Mouse (Mus musculus) liver (tissue): ENCODE data around the gene Cd70.

ENCODE experiments used
- DNase-seq: peaks from one replicate; pipeline ENCODE4 v3.0.0-alpha.2; 2020; ENCODE audit warnings: mixed read lengths

Gene Cd70

DNA sequence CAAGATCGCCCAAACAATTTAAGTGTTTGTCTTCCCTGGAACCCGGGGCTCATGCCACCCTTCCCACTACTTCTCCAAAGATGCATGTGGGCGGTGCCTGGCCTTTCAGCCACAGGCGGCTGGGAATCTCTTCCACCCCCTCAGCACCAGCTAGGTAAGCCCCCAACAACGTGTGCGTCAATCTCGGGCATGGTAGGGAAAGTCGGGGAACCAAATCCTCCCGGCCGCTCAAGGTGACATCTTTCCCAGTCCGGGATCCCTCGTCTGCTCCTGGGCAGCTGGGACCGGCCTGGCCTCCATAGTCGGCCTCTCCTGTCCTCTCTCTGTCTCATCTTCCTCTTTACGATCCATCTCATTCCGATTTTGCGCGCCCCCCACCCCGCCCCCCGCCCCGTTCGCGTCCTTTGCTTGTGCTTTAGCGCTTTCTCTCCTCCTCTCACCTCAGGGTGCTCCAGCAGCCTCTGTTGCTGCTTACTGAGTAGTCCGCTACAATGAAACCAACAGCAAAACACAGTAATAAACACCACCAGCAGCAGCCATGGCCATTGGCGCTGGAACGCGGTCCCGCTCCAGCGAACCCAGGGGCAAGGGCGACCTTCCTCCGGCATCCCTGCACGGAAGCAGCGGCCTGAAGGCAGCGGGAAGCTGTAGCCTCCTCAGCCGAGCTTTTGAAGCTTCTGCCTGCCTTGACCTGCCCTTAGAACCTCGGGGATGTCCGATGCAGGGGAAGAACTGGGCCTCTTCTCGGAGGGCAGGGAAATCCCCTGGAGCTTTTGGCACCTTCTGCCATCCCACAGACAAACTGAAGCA lies at the start of gene Cd70:
Gene Cd70 (minus strand): TSS at position 784 of the 810 bp plus-strand sequence.
- no peak for DNase-seq

DNA sequence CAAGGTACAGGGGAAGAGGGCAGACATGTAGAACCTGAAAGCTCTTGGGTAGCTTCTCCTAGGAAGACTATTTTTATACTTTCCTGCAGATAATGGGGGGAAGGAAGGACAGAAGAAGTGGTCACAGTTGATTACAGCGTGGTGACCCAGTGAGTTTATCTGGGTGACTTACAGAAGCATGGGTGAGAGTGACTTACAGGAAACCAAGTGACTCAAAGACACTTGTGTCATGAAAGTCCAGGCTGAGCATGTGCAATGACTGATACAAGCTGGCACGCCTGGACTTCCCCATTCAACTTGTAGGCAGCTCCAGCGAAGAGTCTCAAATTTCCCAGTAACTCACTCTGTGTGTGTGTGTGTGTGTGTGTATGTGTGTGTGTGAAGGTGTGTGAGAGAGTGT lies 48.7 kb upstream of the Cd70 start:
- DNase-seq = no peak

DNA sequence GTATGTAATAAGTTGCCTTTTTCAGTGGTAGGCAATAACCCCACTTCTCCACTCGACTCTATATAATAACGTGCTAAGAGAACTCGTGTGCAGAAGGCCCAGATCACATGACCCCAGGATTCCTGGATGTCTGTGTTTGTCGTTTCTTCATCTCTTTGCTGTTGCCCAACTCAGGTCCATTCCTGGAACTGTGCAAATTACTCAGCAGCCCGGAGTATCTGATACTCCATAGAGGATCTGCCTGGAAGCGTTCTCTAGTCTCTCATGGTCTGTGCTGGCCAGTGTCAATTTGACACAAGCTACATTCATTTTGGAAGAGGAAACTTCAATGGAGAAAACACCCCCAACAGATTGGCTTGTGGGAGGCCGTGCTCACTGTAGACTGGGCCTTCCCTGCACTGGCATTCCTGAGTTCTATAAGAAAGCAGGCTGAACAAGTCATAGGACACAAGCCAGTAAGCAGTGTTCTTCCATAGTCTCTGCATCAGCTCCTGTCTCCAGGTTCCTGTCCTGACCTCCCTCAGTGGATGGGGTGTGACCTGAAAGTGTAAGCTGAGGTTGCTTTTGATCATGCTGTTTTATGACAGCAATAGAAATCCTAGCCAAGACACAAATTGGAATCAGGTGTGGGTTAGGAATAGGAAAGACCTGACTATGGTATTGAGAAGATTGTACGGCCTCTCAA lies 45.9 kb upstream of the Cd70 start:
- DNase-seq = no peak

DNA sequence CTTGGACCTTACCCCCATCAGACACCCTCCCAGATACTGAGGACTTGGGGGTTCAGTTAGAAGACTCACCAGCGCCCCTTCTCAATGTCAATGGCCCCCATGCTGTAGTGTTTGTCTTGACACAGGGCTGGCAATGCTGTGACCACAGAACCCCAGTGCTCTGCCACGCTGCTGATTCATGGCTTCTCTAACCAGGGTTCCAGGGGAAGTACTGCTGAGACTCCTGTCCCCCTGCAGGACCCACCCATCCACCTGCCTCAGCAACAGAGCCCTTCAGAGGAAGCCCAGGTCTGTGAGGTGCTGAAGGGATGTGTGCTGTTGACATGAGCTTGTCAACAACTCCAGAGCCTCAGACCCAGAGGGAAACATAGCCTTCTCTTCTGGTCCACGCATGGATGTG lies 45.2 kb upstream of the Cd70 start:
- no peak for DNase-seq

DNA sequence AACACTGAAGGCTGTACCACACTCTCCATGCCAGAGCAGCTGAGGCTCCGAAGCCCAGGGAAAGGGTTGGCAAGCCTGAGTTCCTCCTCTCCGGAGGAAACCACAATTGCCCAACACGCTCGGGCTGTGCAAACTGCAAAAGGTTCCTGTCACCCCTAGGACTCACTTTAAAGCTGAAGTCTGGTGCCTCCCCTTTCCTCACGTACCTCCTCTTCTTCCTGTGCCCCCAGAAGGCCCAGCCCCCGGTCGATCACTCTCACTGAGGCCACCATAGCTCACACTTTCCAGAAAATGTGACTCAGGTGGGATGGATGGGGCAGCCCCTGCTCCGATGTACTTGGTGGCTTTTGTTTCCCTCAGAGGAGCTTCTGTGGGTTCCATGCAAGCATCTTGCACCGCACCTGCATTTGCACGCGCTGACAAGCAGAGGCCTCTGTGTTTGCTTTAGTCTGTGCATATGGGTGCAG lies 44.5 kb upstream of the Cd70 start, which contains the start of gene Tnfsf14:
Gene Tnfsf14 (minus strand): TSS at position 137 of the 467 bp plus-strand sequence.
- peak; percentile 36 for DNase-seq

DNA sequence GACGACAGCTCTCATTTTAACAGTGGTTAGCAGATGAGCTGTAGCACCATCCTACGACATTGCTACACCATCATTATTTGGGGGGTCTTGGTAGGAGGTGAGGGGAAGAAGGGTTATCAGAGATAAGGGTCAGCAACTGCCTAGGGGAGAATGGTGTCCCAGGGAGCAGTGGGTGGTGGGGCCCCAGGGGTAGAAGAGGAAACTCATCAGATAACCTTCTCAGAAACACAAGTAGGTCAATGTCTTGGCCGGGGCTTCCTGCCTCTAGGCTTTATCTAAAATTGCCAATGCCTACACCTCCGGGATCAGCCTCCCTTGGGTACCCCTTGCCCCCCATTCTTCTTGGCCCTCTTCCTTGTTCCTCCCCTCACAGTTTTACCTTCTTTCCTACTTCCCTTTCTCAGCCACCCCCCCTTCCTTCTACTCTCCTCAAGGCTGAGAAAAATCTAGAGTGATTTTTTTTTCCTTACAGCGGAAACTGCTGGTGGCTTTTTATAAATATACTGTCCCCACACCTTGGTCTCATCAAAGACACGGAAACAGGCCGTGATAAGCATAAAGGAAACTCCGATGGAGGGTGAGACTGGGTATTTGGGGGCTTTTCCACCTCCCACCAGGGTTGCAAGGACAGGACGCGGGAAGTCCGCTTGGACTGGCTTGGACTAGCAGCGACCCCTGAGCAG lies 39.1 kb upstream of the Cd70 start:
- peak; percentile 27 for DNase-seq

DNA sequence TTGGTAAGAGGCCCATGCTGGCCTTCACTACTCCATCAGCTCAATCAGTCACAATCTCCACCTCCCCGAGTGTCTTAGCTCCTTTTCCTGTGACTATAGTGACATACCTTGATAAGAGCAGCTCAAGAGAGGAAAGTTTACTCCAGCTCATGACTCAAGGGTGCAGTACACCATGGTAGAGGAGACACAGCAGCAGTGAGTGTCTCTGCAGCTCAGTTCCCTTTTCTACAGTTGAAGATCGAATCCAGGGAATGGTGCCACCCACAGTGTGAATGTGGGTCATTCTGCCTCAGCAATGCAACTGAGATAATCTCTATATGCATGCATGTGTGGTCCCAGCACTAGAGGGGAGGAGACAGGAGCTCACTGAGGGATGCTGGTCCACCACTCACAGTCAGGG lies 36.1 kb upstream of the Cd70 start:
- no peak for DNase-seq

DNA sequence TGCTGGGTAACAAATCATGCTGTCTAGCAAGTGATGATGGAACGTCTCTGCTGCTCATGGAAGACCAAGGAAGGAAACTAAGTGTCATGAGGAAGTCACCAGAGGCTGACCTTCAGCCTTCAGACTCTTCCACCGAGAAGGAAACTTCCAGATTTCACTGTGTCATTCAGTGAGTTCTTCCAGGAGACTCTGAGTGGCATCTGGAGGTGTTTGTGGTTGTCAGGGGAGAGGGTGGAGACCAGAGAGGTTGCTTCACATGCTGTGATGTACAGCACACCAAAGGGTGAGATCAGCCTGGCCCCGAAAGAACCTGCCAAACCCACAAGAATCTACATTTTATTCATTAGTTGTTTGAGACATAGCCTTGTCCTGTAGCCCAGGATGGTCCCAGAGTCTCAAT lies 33.3 kb upstream of the Cd70 start:
- no peak for DNase-seq

DNA sequence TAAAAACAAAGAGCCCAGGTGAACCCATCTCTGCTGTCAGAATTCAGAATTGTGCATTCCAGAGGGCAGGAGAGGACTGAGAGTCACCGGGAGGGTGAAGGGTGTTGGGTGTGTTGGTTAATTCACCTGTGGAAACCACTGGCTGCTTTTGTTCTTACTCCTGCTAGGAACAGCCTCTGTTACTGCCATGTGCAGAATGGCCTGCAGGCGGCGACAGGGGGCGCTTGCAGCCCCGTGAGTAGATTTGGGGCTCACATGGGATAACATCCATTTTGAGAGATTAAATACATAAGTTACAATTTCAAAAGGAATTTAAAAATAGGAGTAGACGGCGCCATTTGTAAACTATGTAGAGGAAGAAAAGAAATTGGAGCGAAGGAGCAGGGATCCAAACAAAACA lies 30.8 kb upstream of the Cd70 start:
- DNase-seq = peak; percentile 32

DNA sequence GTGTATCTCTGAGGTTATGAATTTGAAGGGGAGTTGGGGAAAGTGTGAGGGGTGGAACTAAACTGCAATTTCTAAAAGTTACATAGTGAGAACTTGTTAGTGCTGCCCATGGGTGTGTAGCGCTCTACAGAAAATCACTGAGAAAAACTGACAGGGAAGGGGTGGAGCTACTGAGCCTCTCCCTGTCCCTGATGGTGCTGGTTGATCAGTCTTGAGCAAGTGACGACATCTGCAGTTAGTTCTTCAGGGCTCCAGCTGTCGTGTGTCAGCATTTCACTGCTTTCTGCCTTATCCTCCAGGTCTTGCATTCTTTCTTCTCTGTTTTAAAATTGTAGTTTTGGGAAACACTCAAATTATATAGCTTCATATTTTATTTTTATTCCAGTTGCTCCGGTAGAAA lies 23.8 kb upstream of the Cd70 start:
- no peak for DNase-seq

DNA sequence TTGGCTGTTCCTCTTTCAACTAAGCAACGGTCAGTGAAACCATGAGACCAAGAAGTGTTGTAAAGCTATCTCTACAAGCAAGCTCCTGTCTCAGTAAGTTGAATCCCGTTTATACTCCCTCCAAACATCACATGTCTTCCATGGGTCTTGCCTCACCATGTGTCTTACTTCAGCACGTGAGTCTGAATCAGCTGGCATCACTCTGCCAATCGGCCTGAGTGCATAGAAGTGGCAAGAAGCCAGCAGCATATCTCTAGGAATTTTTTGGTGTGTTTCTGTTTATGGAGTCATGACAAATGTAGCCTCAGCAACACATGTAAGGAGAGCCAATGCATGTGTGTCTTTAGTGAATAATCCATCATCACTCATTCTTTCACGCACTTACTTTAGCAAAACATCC lies 22.8 kb upstream of the Cd70 start:
- DNase-seq = no peak

DNA sequence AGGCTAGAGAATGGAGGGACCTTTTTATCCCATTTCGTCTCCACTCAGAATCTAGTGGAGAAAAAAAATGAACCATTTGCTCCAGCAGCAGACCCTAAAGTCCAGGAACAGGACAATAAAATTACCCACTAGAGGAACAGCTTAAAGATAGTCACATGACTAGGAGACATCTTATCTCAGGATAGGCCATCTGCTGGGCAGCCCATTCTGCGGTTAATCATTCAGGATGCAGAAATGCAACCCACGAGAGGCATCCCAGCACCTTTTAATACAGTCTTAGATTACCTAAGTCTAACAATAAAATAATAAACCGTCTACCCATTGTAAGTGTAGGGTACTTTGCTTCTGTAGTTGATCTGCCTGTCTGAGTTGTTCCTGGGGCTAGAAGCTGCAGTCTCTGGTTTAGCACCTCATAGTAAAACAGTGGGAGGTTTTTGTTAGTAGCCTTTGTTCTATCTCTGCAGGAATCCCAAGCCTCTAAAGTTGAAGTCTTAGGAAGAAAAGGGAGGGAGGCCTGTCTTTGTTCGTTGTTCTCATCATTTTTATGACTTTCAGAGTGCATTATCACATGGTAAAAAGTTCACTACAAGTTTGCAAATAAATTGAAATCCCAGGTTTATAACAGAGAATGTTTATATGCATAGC lies 21.2 kb upstream of the Cd70 start:
- DNase-seq = no peak

DNA sequence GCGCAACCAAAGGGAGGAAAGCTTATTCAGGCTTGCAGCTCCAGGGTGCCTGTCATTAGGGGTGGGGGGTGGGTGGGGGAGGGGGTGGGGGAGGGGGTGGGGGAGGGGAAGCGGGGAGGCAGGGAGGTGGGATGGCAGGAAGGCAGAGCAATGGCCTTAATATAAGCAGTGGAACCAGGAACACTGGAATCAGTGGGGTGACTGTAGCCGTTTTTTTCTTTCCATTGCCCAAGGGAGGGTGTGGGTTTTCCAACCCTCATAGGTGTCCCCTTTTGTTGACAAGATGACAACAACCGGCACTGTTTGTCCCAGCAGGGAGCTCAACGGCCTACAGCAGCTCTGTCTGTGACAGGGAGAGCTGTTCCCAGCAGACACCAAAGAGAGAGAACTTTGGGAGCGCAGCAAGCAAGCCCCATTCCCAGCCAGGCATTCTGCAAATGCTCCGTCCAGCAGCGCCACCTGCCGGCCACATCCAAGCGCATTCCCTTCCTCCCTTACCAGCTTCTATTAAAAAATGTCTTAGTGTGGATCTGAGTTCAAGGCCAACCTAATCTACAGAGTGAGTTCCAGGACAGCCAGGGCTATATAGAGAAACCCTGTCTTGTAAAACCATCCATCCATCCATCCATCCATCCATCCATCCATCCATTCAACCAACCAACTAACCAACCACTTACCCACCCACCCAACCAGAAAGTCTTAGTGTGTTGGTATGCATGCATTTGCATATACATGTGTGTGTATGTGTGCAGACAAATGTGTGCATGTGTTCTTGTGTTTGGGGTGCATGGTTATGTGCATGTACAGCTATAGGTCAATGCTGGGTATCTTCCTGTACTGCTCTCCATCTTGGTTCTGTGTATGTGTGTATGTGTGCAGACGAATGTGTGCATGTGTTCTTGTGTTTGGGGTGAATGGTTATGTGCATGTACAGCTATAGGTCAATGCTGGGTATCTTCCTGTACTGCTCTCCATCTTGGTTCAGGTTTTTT lies 17.5 kb upstream of the Cd70 start:
- DNase-seq = peak; percentile 85

DNA sequence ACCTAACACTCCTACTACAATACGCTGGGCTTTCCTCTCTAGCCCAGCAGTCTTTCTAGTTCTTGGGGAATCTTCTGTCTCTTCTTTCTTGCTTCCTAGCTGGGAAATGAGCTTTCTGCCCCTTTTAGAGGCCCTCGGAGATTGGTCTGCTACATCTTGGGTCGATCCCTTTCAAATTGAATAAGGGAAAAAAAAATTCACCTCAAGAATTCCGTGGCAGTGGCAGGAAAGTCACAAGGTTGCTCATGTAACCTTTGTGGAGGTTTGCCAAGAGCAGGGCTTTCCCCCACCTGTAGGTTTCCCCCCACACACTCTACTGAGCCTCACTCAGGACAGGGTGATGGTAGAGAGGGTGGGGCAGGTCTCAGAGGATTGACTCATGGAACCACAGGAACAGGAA lies 4.2 kb upstream of the Cd70 start:
- DNase-seq = no peak

DNA sequence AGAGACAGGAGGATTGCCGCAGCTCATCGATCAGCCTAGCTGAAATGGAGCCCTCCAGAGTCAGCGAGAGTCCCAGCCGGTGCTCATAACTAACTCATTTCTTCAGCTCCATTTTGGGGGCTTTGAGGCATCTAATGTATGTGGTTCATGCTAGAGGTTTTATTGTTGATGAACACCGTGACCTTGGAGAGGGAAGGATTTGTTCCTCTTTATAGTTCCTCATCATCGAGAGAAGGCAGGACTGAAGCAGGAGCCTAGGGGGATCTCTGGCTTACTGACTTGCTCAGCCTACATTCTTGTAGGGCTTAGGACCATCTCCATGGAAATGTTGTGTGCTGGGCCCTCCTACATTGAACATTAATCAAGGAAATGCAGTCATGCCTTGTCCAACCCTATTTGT lies 3.4 kb upstream of the Cd70 start:
- no peak for DNase-seq

DNA sequence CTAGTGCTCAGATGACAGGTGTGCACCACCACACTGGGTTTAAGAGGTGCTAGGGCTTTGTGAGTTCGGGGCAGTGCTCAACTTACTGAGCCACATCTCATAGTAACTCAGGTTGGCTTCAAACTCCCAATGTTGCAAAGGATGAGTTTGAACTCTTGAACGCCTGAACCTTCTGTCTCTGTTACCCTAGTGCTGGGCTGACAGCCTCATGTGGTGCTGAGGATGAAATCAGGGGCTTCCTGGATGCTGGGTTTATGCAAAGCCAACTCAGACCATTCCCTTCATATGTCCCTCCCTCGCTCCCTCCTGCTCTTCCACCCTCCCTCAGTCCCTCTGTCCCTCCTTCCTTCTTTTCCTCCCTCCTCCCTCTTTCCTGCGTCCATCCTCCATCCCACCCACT lies 1.2 kb downstream of the Cd70 start:
- no peak for DNase-seq

DNA sequence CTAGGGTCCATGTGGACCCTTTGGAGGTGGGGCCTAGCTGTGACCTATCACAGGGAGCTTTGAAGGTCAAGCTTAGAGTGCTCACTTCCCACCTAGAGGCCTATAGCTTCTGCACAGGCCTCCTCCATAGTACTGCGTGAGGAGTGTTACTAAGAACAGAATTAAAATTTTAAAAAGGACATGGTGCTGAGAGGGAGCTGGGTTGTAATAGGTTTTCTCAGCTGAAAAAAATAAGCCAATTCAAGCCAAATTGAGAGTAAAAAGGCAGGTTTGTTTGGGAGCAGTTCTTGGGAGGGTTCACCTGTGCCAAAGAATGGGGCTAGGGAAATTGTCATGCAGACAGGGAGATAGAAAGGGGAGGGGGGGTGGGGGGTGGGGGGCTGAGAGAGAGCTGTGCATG lies 4.5 kb downstream of the Cd70 start:
- DNase-seq = no peak

DNA sequence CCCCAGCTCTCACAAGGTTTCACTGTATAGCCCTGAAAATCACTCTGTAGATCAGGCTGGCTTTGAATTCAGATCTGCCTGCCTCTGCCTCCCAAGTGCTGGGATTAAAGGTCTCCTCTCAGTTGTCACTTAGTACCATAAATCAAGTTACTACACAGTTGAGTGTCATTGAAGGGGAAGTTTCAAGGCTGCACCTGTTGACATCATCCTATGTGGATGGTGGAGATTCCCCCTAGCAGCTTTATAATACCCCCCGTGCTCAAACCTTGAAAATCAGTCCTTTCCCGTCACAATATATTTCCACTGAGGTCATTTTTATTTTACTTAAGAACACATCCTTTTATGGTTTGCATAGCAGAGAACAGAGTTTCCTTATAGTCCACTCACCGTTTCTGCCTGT lies 5.9 kb downstream of the Cd70 start:
- no peak for DNase-seq

DNA sequence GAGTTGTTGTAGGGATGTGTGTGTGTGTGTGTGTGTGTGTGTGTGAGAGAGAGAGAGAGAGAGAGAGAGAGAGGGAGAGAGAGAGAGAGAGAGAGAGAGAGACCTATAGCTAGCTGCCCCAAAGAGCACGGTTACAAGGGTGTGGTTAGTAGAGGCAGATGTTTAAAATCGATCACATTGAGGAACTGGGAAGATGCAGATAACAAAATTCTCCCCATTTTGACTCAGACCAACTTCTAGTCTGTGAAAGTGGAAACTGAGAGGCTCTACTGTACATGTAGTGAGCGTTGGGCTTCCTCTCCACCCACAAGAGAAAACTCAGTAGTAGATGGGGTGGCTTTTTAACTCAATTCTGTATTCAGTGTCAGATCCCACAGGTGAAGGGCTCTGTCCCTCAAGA lies 9.9 kb downstream of the Cd70 start:
- DNase-seq = no peak

DNA sequence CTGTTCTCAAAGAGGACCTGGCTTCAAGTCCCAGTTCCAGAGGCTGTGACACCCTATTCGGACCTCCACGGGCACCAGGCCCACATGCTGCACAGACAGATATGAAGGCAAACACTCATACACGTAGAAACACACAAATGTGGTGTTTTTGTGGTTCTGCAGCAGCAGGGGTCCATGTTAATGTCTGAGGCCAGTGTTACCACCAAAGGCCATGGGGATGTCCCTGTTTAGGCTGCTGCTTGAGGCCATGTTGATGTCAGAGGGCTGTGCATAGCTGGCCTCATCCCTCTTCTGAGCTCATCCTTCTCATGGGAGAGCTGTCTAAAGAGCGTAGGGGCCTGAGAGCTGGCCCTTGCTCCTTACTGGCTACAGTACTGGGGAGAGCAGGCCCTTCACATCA lies 10.9 kb downstream of the Cd70 start:
- no peak for DNase-seq

DNA sequence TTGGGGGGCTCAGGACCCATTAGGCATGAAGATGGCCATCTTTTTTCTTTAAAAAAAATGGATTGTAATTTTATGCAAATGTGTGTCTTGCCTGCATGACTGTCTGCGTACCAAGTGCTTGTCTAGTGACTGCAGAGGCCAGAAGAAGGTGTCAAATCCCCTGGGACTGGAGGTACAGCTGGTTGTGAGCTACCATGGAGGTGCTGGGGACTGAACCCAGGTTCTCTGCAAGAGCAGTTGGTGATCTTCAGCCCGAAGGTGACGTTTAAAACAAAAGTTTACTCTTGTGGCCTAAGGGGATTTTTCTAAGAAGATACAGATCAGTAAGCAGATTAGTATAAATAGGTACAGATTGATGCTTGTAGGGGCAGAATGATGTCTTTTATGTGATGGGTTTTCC lies 13.9 kb downstream of the Cd70 start:
- no peak for DNase-seq

DNA sequence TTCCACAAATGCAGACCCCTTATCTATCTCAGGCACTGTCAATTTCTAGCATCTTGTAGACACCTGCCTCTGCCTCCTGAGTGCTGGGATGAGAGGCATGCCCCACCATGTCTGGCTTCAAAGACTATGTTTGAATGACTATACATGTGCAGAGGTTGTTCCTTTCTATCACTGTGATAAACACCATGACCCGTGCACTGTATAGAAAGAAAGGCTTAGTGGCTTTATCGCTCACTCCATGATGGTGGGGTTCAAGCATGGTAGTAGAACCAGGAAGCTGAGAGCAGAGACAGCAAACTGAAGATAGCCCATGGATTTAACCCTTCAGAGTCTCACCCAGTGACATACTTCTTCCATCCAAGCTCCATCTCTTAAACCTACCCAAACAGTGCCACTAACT lies 14.9 kb downstream of the Cd70 start:
- no peak for DNase-seq
